Mouse (Mus musculus) MEL (cell line): ENCODE results near the gene Med24. TPM values are rescaled to one million over a fixed set of nuclear protein-coding genes. Genes with fewer than 3 reads are reported as not detected.

ENCODE experiments used
- DNase-seq: peaks from one replicate; pipeline ENCODE4 v3.0.0; 2011; ENCODE audit warnings: low read depth, low spot score
- H3K27ac ChIP-seq: 2 replicates; pipeline ENCODE4 v1.5.1; 2012; ENCODE audit warnings: low read depth, mild to moderate bottlenecking, control low read depth, low read length, moderate library complexity; ENCODE audit not compliant: control insufficient read depth
- H3K27me3 ChIP-seq, 2 experiments: fragments of 150-350 bp in 1 of 2; sonication (generic) in 1 of 2; 2 replicates each; pipeline ENCODE4 v1.6.1; 2012; ENCODE audit warnings: low read length in 2 of 2, mild to moderate bottlenecking in 2 of 2, improper control_type of control experiment in 1 of 2, moderate library complexity in 1 of 2; ENCODE audit not compliant: insufficient read depth in 2 of 2, control insufficient read depth in 1 of 2
- H3K36me3 ChIP-seq, 2 experiments: 2 replicates each; pipeline ENCODE4 v1.6.1; 2012 to 2014; ENCODE audit warnings: low read length in 2 of 2, improper control_type of control experiment in 1 of 2, inconsistent platforms in 1 of 2, mild to moderate bottlenecking in 1 of 2; ENCODE audit not compliant: insufficient read depth in 2 of 2, control insufficient read depth in 1 of 2
- H3K4me1 ChIP-seq, 2 experiments: fragments of 150-350 bp in 1 of 2; sonication (generic) in 1 of 2; 2 replicates each; pipeline ENCODE4 v1.6.1; 2012; ENCODE audit warnings: low read length in 2 of 2, improper control_type of control experiment in 1 of 2, mild to moderate bottlenecking in 1 of 2; ENCODE audit not compliant: insufficient read depth in 2 of 2, control insufficient read depth in 1 of 2
- H3K4me3 ChIP-seq, 2 experiments: fragments of 150-350 bp in 1 of 2; sonication (generic) in 1 of 2; 2 replicates each; pipeline ENCODE4 v1.5.1; 2012; ENCODE audit warnings: low read depth in 2 of 2, low read length in 2 of 2, mild to moderate bottlenecking in 2 of 2, moderate library complexity in 2 of 2, control low read depth in 1 of 2, improper control_type of control experiment in 1 of 2; ENCODE audit not compliant: control insufficient read depth in 1 of 2, insufficient read depth in 1 of 2
- H3K79me2 ChIP-seq: 2 replicates; pipeline ENCODE4 v1.6.1; 2012; ENCODE audit warnings: mild to moderate bottlenecking, low read length, moderate library complexity; ENCODE audit not compliant: control insufficient read depth, poor library complexity, insufficient read depth
- H3K9ac ChIP-seq: 2 replicates; pipeline ENCODE4 v1.6.1; 2012; ENCODE audit warnings: low read depth, mild to moderate bottlenecking, control low read depth, low read length, moderate library complexity; ENCODE audit not compliant: control insufficient read depth, poor library complexity, severe bottlenecking
- H3K9me3 ChIP-seq: fragments of 150-350 bp; sonication (generic); replicated peaks from 2 replicates; pipeline ENCODE4 v1.6.1; 2012; ENCODE audit warnings: mild to moderate bottlenecking, low read length, improper control_type of control experiment, moderate library complexity; ENCODE audit not compliant: insufficient read depth
- BHLHE40 ChIP-seq: IDR thresholded peaks from 2 replicates; pipeline ENCODE4 v1.6.1; 2012; ENCODE audit warnings: low read depth, mild to moderate bottlenecking, inconsistent platforms, low read length, improper control_type of control experiment, borderline replicate concordance
- CHD2 ChIP-seq: IDR thresholded peaks from 2 replicates; pipeline ENCODE4 v1.6.1; 2011; ENCODE audit warnings: low read length, improper control_type of control experiment
- E2F4 ChIP-seq: IDR thresholded peaks from 2 replicates; pipeline ENCODE4 v1.6.1; 2011; ENCODE audit warnings: low read depth, low read length, improper control_type of control experiment, borderline replicate concordance
- EP300 ChIP-seq, 2 experiments: IDR thresholded peaks; 2 replicates each; pipeline ENCODE4 v1.6.1; 2011; ENCODE audit warnings: improper control_type of control experiment in 2 of 2, low read length in 2 of 2, low read depth in 1 of 2, mild to moderate bottlenecking in 1 of 2
- ETS1 ChIP-seq: IDR thresholded peaks from 2 replicates; pipeline ENCODE4 v1.6.1; 2012; ENCODE audit warnings: low read depth, mild to moderate bottlenecking, inconsistent platforms, low read length, improper control_type of control experiment, moderate library complexity
- MAFK ChIP-seq: IDR thresholded peaks from 2 replicates; pipeline ENCODE4 v1.6.1; 2011; ENCODE audit warnings: low read depth, mild to moderate bottlenecking, low read length, improper control_type of control experiment, borderline replicate concordance
- MEF2A ChIP-seq: IDR thresholded peaks from 2 replicates; pipeline ENCODE4 v1.6.1; 2014; ENCODE audit warnings: low read depth, mild to moderate bottlenecking, inconsistent platforms, low read length, improper control_type of control experiment; ENCODE audit not compliant: poor library complexity, insufficient replicate concordance, severe bottlenecking; ENCODE audit errors: extremely low read depth
- MXI1 ChIP-seq: IDR thresholded peaks from 2 replicates; pipeline ENCODE4 v1.6.1; 2011; ENCODE audit warnings: mild to moderate bottlenecking, low read depth, low read length, improper control_type of control experiment
- NELFE ChIP-seq: IDR thresholded peaks from 2 replicates; pipeline ENCODE4 v1.6.1; 2011; ENCODE audit warnings: low read depth, low read length, improper control_type of control experiment
- NRF1 ChIP-seq: IDR thresholded peaks from 2 replicates; pipeline ENCODE4 v1.6.1; 2014; ENCODE audit warnings: low read depth, mild to moderate bottlenecking, inconsistent platforms, low read length, improper control_type of control experiment, moderate library complexity; ENCODE audit not compliant: poor library complexity, insufficient read depth, severe bottlenecking
- POLR2A ChIP-seq, 2 experiments: IDR thresholded peaks; 2 replicates each; pipeline ENCODE4 v1.6.1; 2011 to 2012; ENCODE audit warnings: low read length in 2 of 2, mild to moderate bottlenecking in 2 of 2, control low read depth in 1 of 2, improper control_type of control experiment in 1 of 2, low read depth in 1 of 2, moderate library complexity in 1 of 2; ENCODE audit not compliant: control insufficient read depth in 1 of 2, insufficient read depth in 1 of 2, poor library complexity in 1 of 2
- POLR2AphosphoS2 ChIP-seq: IDR thresholded peaks from 2 replicates; pipeline ENCODE4 v1.6.1; 2011; ENCODE audit warnings: low read length, improper control_type of control experiment
- RAD21 ChIP-seq: IDR thresholded peaks from 2 replicates; pipeline ENCODE4 v1.6.1; 2011; ENCODE audit warnings: mild to moderate bottlenecking, low read depth, low read length, improper control_type of control experiment
- SIN3A ChIP-seq: IDR thresholded peaks from 2 replicates; pipeline ENCODE4 v1.6.1; 2012; ENCODE audit warnings: low read length, improper control_type of control experiment, inconsistent platforms
- TAL1 ChIP-seq: IDR thresholded peaks from 2 replicates; pipeline ENCODE4 v1.6.1; 2012; ENCODE audit warnings: mild to moderate bottlenecking, inconsistent platforms, low read length, moderate library complexity, mixed read lengths
- TBP ChIP-seq: IDR thresholded peaks from 2 replicates; pipeline ENCODE4 v1.8.0; 2011; ENCODE audit warnings: low read depth, low read length, improper control_type of control experiment
- TCF12 ChIP-seq: IDR thresholded peaks from 2 replicates; pipeline ENCODE4 v1.6.1; 2014; ENCODE audit warnings: low read depth, mild to moderate bottlenecking, inconsistent platforms, low read length, improper control_type of control experiment, moderate library complexity
- USF2 ChIP-seq, 2 experiments: IDR thresholded peaks; 2 replicates each; pipeline ENCODE4 v1.6.1; 2011 to 2012; ENCODE audit warnings: improper control_type of control experiment in 2 of 2, low read length in 2 of 2, borderline replicate concordance in 1 of 2, inconsistent platforms in 1 of 2, low read depth in 1 of 2, mild to moderate bottlenecking in 1 of 2; ENCODE audit not compliant: insufficient read depth in 1 of 2
- ZKSCAN1 ChIP-seq: IDR thresholded peaks from 2 replicates; pipeline ENCODE4 v1.6.1; 2012; ENCODE audit warnings: low read depth, mild to moderate bottlenecking, inconsistent platforms, low read length, improper control_type of control experiment, moderate library complexity
- ZNF384 ChIP-seq: IDR thresholded peaks from 2 replicates; pipeline ENCODE4 v1.6.1; 2012; ENCODE audit warnings: low read depth, mild to moderate bottlenecking, inconsistent platforms, low read length, improper control_type of control experiment
- polyA plus RNA-seq, 2 experiments: library from polyadenylated mRNA; stranded (reverse) in 1 of 2; unstranded in 1 of 2; fragments of >175 nt in 1 of 2; fragments of >200 nt in 1 of 2; gene quantifications; 2 replicates each; pipeline versions ENCODE4 v1.2.1 to v1.2.4; 2012; ENCODE audit warnings: low replicate concordance in 2 of 2, low read depth in 1 of 2; ENCODE audit not compliant: insufficient read length in 2 of 2, insufficient read depth in 1 of 2, missing spikeins in 1 of 2
- total RNA-seq: library from RNA; depleted of rRNA; stranded (reverse); fragments of 300-350 nt; gene quantifications from 2 replicates; pipeline ENCODE4 v1.2.3, GENCODE M21; 2012

The Med24 gene
- total and polyA plus RNA-seq, 3 experiments: 37.5 to 89.8 TPM; not detected in 1

DNA sequence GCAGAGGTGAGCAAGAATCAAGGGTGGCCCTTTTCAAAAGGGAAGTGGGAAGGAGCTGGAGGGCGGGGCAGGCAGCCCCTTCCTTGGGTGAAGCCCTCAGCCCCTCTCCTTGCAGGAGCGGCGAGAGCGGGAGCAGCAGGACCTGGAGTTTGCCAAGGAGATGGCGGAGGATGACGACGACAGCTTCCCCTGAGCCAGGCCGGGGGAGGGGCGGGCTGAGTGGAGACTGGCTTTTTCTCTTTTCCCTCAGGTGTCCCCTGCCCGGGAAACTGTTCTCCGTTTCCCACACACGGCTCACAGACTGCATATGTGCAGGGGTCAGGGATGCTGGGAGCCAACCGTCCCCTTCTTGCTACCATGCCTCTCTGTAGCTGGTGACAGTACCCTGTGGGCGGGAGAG is 33.8 kb downstream of the Med24 start:
- H3K9me3 ChIP-seq: no peaks in the 10 kb centered on the region
- no peak overlapping the region for H3K4me3 ChIP-seq
- no peaks in the 10 kb centered on the region for H3K27me3 ChIP-seq
- no peak overlapping the region for H3K9ac ChIP-seq
- no peaks in the 10 kb centered on the region for H3K79me2 ChIP-seq
- no peak for DNase-seq
- no peaks in the 10 kb centered on the region for H3K4me1 ChIP-seq
- TF ChIP-seq TCF12 (no peak), EP300 (IDR thresholded peaks at IDR 0.05; ENCODE audit: low read depth in 1 of 2, low read length in 2 of 2) (no peak), CHD2 (no peak), TAL1 (no peak), MEF2A (no peak), MXI1 (no peak), NELFE (no peak), RAD21 (no peak), MAFK (no peak), USF2 (IDR thresholded peaks at IDR 0.05; ENCODE audit: borderline replicate concordance in 1 of 2, insufficient read depth in 1 of 2, low read depth in 1 of 2, low read length in 2 of 2) (no peak), SIN3A (no peak), ETS1 (no peak), TBP (no peak), POLR2A (IDR thresholded peaks at IDR 0.05; ENCODE audit: control insufficient read depth in 1 of 2, insufficient read depth in 1 of 2, low read depth in 1 of 2, low read length in 2 of 2, poor library complexity in 1 of 2) (no peak), ZNF384 (no peak), E2F4 (no peak), ZKSCAN1 (no peak), BHLHE40 (no peak)
- peaks cover 0 to 21% of the 10 kb centered on the region in 2 experiments; a peak in 2 of 4 replicates for H3K36me3 ChIP-seq
- H3K27ac ChIP-seq: no peak overlapping the region

DNA sequence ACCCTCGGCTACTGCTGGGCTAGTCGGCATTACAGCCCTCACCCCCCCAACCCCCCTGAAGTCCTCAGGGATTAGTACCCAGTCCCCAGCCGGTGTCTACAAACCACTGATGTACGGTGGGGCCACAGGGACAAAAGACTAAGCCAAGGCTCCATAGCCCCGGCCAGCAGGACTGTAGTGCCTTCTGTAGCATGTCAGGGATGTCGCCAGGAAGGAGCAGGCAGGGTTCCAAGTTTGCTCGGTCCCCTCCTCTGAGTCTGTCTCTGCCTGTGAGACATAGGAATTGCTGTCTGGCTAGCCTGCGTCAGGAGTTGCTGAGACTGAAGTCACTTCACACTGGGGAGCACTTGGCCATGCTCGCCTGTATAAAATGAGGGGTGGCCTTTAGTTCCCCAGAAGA is 34.9 kb downstream of the Med24 start:
- Histone ChIP-seq H3K36me3 (peaks cover 0 to 26% of the 10 kb centered on the region in 2 experiments; a peak in 2 of 4 replicates), H3K9me3 (no peaks in the 10 kb centered on the region), H3K79me2 (no peaks in the 10 kb centered on the region), H3K27ac (no peak overlapping the region), H3K27me3 (no peaks in the 10 kb centered on the region), H3K4me1 (no peaks in the 10 kb centered on the region), H3K9ac (no peak overlapping the region), H3K4me3 (no peak overlapping the region)
- no peak for DNase-seq
- TF ChIP-seq ETS1 (no peak), NRF1 (no peak), POLR2AphosphoS2 (peak; percentile 16; the same call in 1 of the 2 replicates), POLR2A (IDR thresholded peaks at IDR 0.05; ENCODE audit: control insufficient read depth in 1 of 2, insufficient read depth in 1 of 2, low read depth in 1 of 2, low read length in 2 of 2, poor library complexity in 1 of 2) (0 out of 4 replicates have a peak, but pooled peaks of 1 of the 2 experiments have one; percentile 3), ZKSCAN1 (no peak)
